Mouse (Mus musculus) ES-E14 (cell line): ENCODE data around the gene Sycn.

Source experiments
- CHD2 ChIP-seq: IDR thresholded peaks from 2 replicates; pipeline ENCODE4 v1.6.1; 2014; ENCODE audit warnings: mild to moderate bottlenecking, low read depth, low read length, inconsistent platforms
- MAFK ChIP-seq: IDR thresholded peaks from 2 replicates; pipeline ENCODE4 v1.6.1; 2014; ENCODE audit warnings: mild to moderate bottlenecking, low read depth, low read length, inconsistent platforms; ENCODE audit not compliant: insufficient read depth
- ZC3H11A ChIP-seq: IDR thresholded peaks from 2 replicates; pipeline ENCODE4 v1.6.1; 2012; ENCODE audit warnings: low read depth, mild to moderate bottlenecking, inconsistent platforms, low read length, borderline replicate concordance

- no peak for TF ChIP-seq CHD2
- no peak for TF ChIP-seq MAFK
- no peak for TF ChIP-seq ZC3H11A
Observed at GRCm38 (mm10) chr7:28490903-28491302, 49.8 kb upstream of the Sycn start.
